Mouse (Mus musculus) embryonic stem cell, embryonic (primary cell): Measurements from ENCODE around the gene 4933400A11Rik.

ENCODE experiments used
- CTCF ChIA-PET, 4 experiments: fragments of 300-600 bp in 2 of 4; fragments of 350-600 bp in 2 of 4; sonication (Branson Sonifier 250); formaldehyde crosslinking; loops; one replicate each; lab custom pipeline; 2022; ENCODE audit warnings: inconsistent platforms in 2 of 4; lab: Charles Lee
- POLR2A ChIA-PET, 4 experiments: fragments of 300-600 bp in 2 of 4; fragments of 350-600 bp in 2 of 4; sonication (Branson Sonifier 250); formaldehyde crosslinking; loops; one replicate each; lab custom pipeline; 2022; ENCODE audit warnings: antibody characterized with exemption in 4 of 4, inconsistent platforms in 1 of 4; lab: Charles Lee

4933400A11Rik gene

GRCm38 (mm10) chrX:169779535-169779934, at the start of gene 4933400A11Rik:
Gene 4933400A11Rik (minus strand): TSS chrX:169779635.
- ChIA-PET POLR2A (no interaction called here), CTCF (no interaction called here)

- CTCF ChIA-PET: no interaction called here
Measured at GRCm38 (mm10) chrX:169828136-169828535, 48.7 kb upstream of the 4933400A11Rik start.

DNA sequence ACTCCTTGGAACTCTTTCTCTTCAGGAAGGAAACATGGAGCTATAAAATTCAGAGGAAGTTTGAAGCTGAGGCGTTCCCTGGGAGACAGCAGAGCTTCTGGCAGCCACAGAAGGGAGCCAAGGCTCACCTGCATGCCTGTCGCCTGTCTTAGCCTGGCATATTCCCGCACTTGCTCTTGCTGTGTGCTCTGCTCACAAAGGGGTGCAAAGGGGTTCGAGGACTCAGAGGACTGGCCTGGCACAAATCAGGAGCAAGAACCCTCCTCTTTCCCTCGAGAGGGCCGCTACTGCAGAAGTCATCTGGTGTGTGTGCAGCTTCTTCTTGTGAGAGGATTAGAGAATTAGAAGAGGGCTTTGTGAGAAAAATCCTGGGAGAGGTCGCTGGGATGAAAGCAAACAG, 48.3 kb upstream of the 4933400A11Rik start:
- ChIA-PET CTCF (no interaction called here), POLR2A (no interaction called here)

More at GRCm38 (mm10) chrX:169828136-169828535, 48.7 kb upstream of the 4933400A11Rik start:
- POLR2A ChIA-PET: no interaction called here

DNA sequence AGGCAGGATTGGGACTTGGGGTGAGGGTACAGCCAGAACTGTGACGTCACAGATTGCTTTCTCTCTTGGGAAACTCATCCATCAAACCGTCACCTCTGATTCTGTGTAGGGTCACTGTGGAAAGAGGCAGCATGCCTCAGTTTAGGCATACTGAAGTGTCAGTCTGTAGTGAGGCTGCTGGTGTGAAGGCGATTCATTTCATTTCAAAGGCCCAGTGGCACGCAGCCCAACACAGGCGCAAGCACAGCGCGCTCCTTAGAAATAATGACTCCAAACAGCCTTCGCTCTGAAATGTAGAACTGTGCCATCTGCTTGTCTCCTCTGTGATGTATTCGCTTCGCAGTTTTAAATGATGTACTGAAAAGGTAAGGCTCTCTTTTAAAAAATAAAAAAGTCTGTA, 47.5 kb upstream of the 4933400A11Rik start:
- CTCF ChIA-PET: no interaction called here
- POLR2A ChIA-PET: no interaction called here

DNA sequence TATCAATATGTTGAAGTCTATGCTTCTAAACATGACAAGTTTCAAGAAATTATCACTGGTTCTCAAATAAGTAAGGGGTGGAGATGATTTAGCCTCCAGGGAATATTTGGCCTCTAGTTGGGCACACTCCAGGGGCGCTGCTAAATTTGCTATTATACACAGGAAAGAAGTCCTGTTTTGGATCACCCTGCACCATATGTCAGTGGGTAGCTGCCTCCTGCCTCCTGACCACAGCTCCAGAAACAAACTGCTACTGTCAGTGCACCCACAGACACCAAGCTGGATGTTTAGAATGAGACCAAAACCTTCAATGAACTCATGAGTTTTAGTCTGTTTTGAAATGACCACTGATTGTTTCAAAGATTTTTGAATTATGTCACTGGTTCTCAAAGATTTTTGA, 34.2 kb upstream of the 4933400A11Rik start:
- CTCF ChIA-PET: no interaction called here
- POLR2A ChIA-PET: interaction anchor here in 2 of 4 experiments (0.7 to 0.9 kb wide), 2 partner anchors 70 to 86 kb away, joined by 4 to 6 read pairs; no protein-coding TSS in a partner anchor

DNA sequence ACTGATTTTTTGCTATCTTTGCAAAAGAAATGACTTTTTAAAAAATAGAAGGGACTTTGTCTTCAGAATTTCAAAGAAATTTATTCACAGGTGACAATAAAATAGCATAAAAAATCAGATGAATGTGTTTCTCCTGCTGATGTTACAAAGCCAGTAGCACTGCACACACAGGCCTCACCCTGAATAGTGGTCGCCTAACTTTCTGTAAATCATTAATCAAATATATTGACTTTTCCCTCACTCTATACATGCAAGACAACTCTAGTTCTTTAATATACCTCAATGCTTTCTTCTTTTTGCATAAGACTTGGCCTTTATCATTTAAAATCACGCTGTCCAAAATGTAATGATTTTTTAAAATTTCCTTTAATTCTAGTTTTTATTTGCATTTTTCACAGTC, 32.3 kb upstream of the 4933400A11Rik start:
- CTCF ChIA-PET: no interaction called here
- POLR2A ChIA-PET: no interaction called here

GRCm38 (mm10) chrX:169811318-169811717, 31.9 kb upstream of the 4933400A11Rik start:
- ChIA-PET POLR2A (no interaction called here), CTCF (no interaction called here)

DNA sequence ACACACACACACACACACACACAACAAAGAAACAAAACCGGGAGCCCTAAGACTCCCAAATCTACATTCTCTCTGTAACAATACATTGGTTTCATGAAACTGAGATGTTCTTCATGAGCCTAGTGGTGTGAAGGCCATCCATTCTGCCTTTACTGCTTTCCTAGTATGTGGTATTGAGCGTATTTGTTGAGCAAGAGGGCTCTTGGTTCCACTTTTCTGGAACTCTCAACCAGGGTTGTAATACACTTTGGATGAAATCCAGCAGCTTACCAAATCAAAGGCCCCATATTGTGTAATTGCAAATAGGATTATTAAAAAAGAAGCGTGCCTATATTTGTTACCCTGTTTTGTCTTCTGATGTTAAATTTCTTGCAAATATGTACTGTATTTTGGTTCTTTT, 28.3 kb upstream of the 4933400A11Rik start:
- ChIA-PET CTCF (no interaction called here), POLR2A (no interaction called here)

GRCm38 (mm10) chrX:169805791-169806190, 26.4 kb upstream of the 4933400A11Rik start:
- ChIA-PET POLR2A (no interaction called here), CTCF (no interaction called here)

DNA sequence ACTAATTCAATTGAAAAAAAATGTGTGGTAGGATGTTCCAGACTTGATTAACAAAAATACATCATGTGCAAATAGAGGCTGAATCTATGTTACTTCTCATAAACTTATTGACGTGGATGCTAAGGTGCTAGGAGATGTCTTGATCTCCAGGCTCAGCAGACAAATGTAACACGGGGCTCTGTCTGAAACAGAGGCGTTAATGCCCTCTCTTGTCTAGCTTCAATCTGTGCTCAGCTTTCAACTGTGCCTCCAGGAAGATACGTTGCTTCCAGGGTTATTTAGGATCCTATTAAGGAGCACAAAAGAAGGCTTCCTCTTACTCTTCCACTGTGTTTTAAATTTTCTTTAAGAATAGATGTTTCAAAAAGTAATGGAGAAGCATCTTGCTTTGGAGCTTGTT, 20.8 kb upstream of the 4933400A11Rik start:
- ChIA-PET POLR2A (no interaction called here), CTCF (no interaction called here)

- CTCF ChIA-PET: interaction anchor here in 1 of 4 experiments (0.6 to 0.8 kb wide), 2 partner anchors 21 to 549 kb away, joined by 4 read pairs; no protein-coding TSS in a partner anchor
- POLR2A ChIA-PET: interaction anchor here in 2 of 4 experiments (0.6 to 0.9 kb wide), 2 partner anchors 80 to 763 kb away, joined by 4 to 5 read pairs; no protein-coding TSS in a partner anchor
Measured at GRCm38 (mm10) chrX:169798987-169799680, 19.7 kb upstream of the 4933400A11Rik start.

GRCm38 (mm10) chrX:169797148-169797547, 17.7 kb upstream of the 4933400A11Rik start:
- ChIA-PET CTCF (no interaction called here), POLR2A (no interaction called here)

GRCm38 (mm10) chrX:169794831-169795311, 15.4 kb upstream of the 4933400A11Rik start:
- CTCF ChIA-PET: no interaction called here
- POLR2A ChIA-PET: interaction anchor here in 1 of 4 experiments (1.0 kb wide), 1 partner anchor 12 kb away, joined by 4 read pairs; no protein-coding TSS in a partner anchor

GRCm38 (mm10) chrX:169794421-169794820, 15.0 kb upstream of the 4933400A11Rik start:
- POLR2A ChIA-PET: interaction anchor here in 1 of 4 experiments (1.0 kb wide), 1 partner anchor 11 kb away, joined by 4 read pairs; no protein-coding TSS in a partner anchor

DNA sequence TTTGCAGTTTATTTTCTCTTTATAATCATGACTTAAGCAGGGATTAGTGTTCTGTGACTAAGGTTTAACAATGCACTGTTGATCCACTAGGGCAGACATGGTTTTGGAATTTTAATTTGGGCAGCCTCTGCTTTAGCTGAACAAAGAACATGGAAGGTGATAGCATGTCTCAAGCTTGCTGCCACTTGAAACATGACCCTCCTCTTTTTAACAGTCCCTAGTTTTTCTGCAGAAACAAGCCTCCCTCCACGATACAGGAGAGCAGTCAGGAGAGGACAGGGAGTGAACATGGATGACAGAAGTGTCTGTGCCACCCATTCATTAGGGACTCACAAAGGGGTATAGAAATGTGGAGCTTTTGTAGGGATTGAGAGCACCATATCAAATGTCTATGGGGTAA, 13.4 kb upstream of the 4933400A11Rik start:
- CTCF ChIA-PET: no interaction called here
- POLR2A ChIA-PET: no interaction called here

More at GRCm38 (mm10) chrX:169794421-169794820, 15.0 kb upstream of the 4933400A11Rik start:
- CTCF ChIA-PET: no interaction called here

DNA sequence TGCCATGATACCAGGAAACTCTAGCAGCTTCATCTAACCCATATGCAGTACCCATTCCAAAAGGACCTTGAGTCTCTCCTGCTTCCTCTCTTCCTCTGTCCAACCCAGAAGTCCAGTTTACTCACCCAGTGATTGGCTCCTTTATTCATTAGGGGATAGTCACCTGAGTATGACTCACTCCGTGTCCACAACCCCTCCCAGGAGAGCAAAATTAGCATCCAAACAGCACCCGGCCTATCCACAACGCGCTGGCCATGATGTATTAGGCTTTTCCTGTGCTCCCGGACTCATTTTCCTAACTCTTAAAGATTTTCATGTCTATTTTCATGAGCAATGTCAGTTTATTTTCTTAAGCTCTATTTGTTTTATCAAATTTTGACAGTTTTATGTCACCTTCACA, 10.3 kb upstream of the 4933400A11Rik start:
- POLR2A ChIA-PET: no interaction called here
- CTCF ChIA-PET: no interaction called here

DNA sequence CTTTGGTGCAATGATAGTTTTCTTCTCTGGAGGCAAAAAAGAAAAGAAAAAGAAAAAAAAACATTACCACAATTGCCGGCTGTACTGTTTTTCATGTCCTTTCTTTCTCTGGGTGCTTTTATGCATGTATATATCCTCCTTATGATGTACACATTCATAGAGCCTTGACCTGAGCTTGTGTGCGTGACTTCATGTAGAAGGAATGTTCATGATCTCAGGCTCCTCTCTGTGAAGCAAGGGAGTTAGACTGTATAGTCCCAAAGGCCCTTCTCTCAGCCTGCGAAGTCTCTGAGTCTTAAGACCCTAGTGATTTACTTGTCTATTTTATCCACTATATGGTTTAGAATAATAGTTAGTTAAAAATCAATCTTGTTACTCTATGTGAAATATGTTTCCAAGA, 21.4 kb downstream of the 4933400A11Rik start:
- ChIA-PET CTCF (no interaction called here), POLR2A (no interaction called here)

- CTCF ChIA-PET: no interaction called here
- POLR2A ChIA-PET: no interaction called here
Measured at GRCm38 (mm10) chrX:169735387-169735969, 44.0 kb downstream of the 4933400A11Rik start.
